Mouse (Mus musculus) kidney, adult 2 months (tissue): Measurements from ENCODE around the gene Mapkapk2. TPM values are rescaled to one million over a fixed set of nuclear protein-coding genes. Genes with fewer than 3 reads are reported as not detected.
A peak's percentile ranks its signal among the peaks of the same experiment; 100 is the strongest.

Experiments used
- DNase-seq: peaks from one replicate; pipeline ENCODE4 v3.0.0; 2021
- H3K27ac ChIP-seq: fragments of 200-500 bp; 2 replicates; pipeline ENCODE4 v1.5.1; 2012; ENCODE audit warnings: low read depth, low read length, control low read depth, inconsistent platforms; ENCODE audit not compliant: insufficient read depth
- H3K27me3 ChIP-seq: fragments of 200-500 bp; replicated peaks from 2 replicates; pipeline ENCODE4 v1.6.1; 2012; ENCODE audit warnings: mild to moderate bottlenecking, moderate library complexity, low read length, inconsistent platforms; ENCODE audit not compliant: control insufficient read depth, insufficient read depth
- H3K36me3 ChIP-seq: fragments of 200-500 bp; 2 replicates; pipeline ENCODE4 v1.6.1; 2012; ENCODE audit warnings: mild to moderate bottlenecking, moderate library complexity, low read length, inconsistent platforms; ENCODE audit not compliant: control insufficient read depth, insufficient read depth
- H3K4me1 ChIP-seq: fragments of 200-500 bp; 2 replicates; pipeline ENCODE4 v1.6.1; 2011; ENCODE audit warnings: low read length; ENCODE audit not compliant: control insufficient read depth, insufficient read depth
- H3K4me3 ChIP-seq: fragments of 200-500 bp; 2 replicates; pipeline ENCODE4 v1.5.1; 2011; ENCODE audit warnings: mild to moderate bottlenecking, low read depth, low read length, control low read depth; ENCODE audit not compliant: insufficient read depth
- CTCF ChIP-seq: fragments of 200-500 bp; conservative IDR thresholded peaks from 2 replicates; pipeline ENCODE4 v1.5.1; 2011; ENCODE audit warnings: low read depth, mild to moderate bottlenecking, control low read depth, low read length, moderate library complexity, mixed read lengths; ENCODE audit not compliant: insufficient read depth, insufficient read length
- POLR2A ChIP-seq: fragments of 200-500 bp; IDR thresholded peaks from one replicate; pipeline ENCODE4 v1.6.1; 2011; ENCODE audit warnings: low read depth, low read length, control low read depth
- WGBS: fragments of 180-500 bp; shearing (Covaris S2); methylation state at CpG from one replicate; pipeline ENCODE4 v1.1.7; 2018; 5-methylcytosine and 5-hydroxymethylcytosine counted together
- polyA plus RNA-seq: library from polyadenylated mRNA; depleted of rRNA; stranded (reverse); fragments of >200 nt; gene quantifications from 2 replicates; pipeline ENCODE4 v1.2.3, GENCODE M21; 2012

Mapkapk2 gene
- polyA plus RNA-seq, 1 experiment, result 99.5 TPM

DNA sequence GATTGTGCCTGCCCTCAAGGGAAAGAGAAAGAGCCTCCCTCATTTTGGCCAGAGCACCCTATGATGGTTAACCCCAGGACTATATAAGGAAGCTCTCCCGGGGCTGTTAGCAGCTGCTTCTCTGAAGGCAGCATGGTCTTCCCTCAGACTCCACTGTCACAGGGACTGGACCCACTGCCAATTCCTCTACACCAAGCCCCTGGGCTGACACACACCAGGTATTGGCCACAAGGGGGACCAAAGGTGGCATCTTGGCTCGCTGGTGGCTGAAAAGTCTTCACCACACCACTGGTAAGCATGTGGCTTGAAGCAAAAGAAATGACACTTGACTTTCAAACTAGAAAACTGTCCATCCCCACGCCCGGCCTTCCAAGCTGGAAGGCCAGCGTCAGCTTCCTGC lies 47.0 kb downstream of the Mapkapk2 start:
- WGBS, result 76% methylated on average over 5 of the region's 5 CpGs
- Histone ChIP-seq H3K27me3 (no peaks in the 10 kb centered on the region), H3K36me3 (no peaks in the 10 kb centered on the region), H3K4me1 (peaks cover 5% of the 10 kb centered on the region; the same call in 1 of the 2 replicates), H3K4me3 (no peak overlapping the region), H3K27ac (no peak overlapping the region)
- DNase-seq, result no peak
- 0 out of 2 replicates have a peak, but pooled peaks have one; percentile 5 for TF ChIP-seq CTCF
- no peak for TF ChIP-seq POLR2A

GRCm38 (mm10) chr1:131050011-131050410 lies 47.6 kb downstream of the Mapkapk2 start:
- 73% methylated on average over 5 of the region's 5 CpGs for WGBS
- Histone ChIP-seq H3K27ac (no peak overlapping the region), H3K36me3 (no peaks in the 10 kb centered on the region), H3K4me3 (no peak overlapping the region), H3K4me1 (peaks cover 5% of the 10 kb centered on the region; the same call in 1 of the 2 replicates), H3K27me3 (no peaks in the 10 kb centered on the region)
- no peak for DNase-seq
- no peak for TF ChIP-seq POLR2A
- TF ChIP-seq CTCF, result no peak

- H3K4me1 ChIP-seq, result peaks cover 5% of the 10 kb centered on the region; the same call in 1 of the 2 replicates
- H3K27ac ChIP-seq, result no peak overlapping the region
- WGBS, result 60% methylated on average over 5 of the region's 5 CpGs
- H3K36me3 ChIP-seq, result no peaks in the 10 kb centered on the region
- TF ChIP-seq POLR2A, result no peak
- TF ChIP-seq CTCF, result no peak
- no peak overlapping the region for H3K4me3 ChIP-seq
- H3K27me3 ChIP-seq, result no peaks in the 10 kb centered on the region
- DNase-seq, result no peak
Measured at GRCm38 (mm10) chr1:131049361-131049806, 48.2 kb downstream of the Mapkapk2 start.

GRCm38 (mm10) chr1:131048946-131049345 lies 48.7 kb downstream of the Mapkapk2 start:
- Histone ChIP-seq H3K27ac (no peak overlapping the region), H3K27me3 (no peaks in the 10 kb centered on the region), H3K4me1 (peaks cover 5% of the 10 kb centered on the region; the same call in 1 of the 2 replicates), H3K36me3 (no peaks in the 10 kb centered on the region), H3K4me3 (no peak overlapping the region)
- no peak for DNase-seq
- no peak for TF ChIP-seq POLR2A
- TF ChIP-seq CTCF, result no peak
- 66% methylated on average over 8 of the region's 8 CpGs for WGBS

DNA sequence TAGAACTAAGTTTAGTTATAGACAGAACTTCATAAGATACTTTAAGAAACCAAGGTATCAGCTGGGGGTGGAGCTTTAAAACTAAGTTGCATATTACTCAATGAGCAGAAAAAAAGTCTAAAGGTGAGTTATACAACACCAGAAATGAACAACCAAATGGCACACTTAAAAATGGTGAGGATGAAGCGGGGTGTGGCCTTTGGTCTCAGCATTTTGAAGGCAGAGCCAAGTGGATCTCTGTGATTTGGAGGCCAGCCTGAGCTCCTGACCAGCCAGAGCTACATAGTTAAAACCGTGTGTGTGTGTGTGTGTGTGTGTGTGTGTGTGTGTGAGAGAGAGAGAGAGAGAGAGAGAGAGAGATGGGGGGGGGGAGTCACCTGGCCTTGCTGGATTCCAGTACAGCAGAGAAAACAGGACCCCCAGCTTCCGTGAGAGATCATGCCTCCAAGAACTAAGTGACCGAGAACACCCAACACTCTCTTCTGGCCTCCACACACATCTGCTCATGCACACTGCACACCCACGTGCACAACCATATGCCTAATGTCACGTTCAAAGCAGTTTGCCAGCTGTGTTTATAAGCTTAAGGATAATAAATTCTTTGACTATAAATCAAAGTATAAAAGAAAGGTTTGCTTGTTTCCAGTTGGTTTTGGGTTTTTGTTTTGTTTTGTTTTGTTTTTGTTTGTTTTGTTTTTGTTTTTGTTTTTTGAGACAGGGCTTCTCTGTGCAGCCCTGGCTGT lies 49.3 kb downstream of the Mapkapk2 start:
- WGBS, result 55% methylated on average over 6 of the region's 6 CpGs
- peaks cover 5% of the 10 kb centered on the region; the same call in 1 of the 2 replicates for H3K4me1 ChIP-seq
- H3K27ac ChIP-seq, result no peak overlapping the region
- peak; percentile 80 for DNase-seq
- H3K36me3 ChIP-seq, result no peaks in the 10 kb centered on the region
- H3K4me3 ChIP-seq, result no peak overlapping the region
- TF ChIP-seq POLR2A, result no peak
- TF ChIP-seq CTCF, result no peak
- no peaks in the 10 kb centered on the region for H3K27me3 ChIP-seq

- no peaks in the 10 kb centered on the region for H3K27me3 ChIP-seq
- DNase-seq, result no peak
- no peaks in the 10 kb centered on the region for H3K36me3 ChIP-seq
- no peak overlapping the region for H3K4me3 ChIP-seq
- no peak for TF ChIP-seq CTCF
- TF ChIP-seq POLR2A, result no peak
- 85% methylated on average over 10 of the region's 10 CpGs for WGBS
- H3K4me1 ChIP-seq, result peaks cover 5% of the 10 kb centered on the region; the same call in 1 of the 2 replicates
- H3K27ac ChIP-seq, result no peak overlapping the region
Measured at GRCm38 (mm10) chr1:131046607-131047006, 51.0 kb downstream of the Mapkapk2 start.

GRCm38 (mm10) chr1:131045723-131046355 lies 51.8 kb downstream of the Mapkapk2 start:
- Histone ChIP-seq H3K27ac (no peak overlapping the region), H3K4me1 (peaks cover 5% of the 10 kb centered on the region; the same call in 1 of the 2 replicates), H3K4me3 (no peak overlapping the region), H3K27me3 (no peaks in the 10 kb centered on the region), H3K36me3 (no peaks in the 10 kb centered on the region)
- no peak for TF ChIP-seq CTCF
- TF ChIP-seq POLR2A, result no peak
- 78% methylated on average over 2 of the region's 2 CpGs for WGBS
- no peak for DNase-seq
